Mouse (Mus musculus) limb, embryonic 14.5 days (tissue): ENCODE measurements around the gene Hnrnpul1. TPM values are rescaled to one million over a fixed set of nuclear protein-coding genes. Genes with fewer than 3 reads are reported as not detected.

Source experiments
- ATAC-seq: fragments of 200-750 bp; cut with Nextera tagmentation; 2 replicates; pipeline ENCODE4 v1.8.0; 2017; ENCODE audit warnings: low read depth, moderate number of reproducible peaks, moderate TSS enrichment; ENCODE audit not compliant: low FRiP score
- DNase-seq: peaks from one replicate; pipeline ENCODE4 v3.0.0-alpha.2; 2015; ENCODE audit warnings: low spot score
- H3K27ac ChIP-seq: fragments of 300-500 bp; sonication (generic); replicated peaks from 2 replicates; pipeline ENCODE4 v1.5.1; 2014; ENCODE audit warnings: low read depth, mild to moderate bottlenecking, low read length, moderate library complexity, mixed read lengths
- H3K27me3 ChIP-seq: fragments of 300-500 bp; sonication (generic); 2 replicates; pipeline ENCODE4 v1.6.1; 2014; ENCODE audit warnings: low read length, mixed read lengths; ENCODE audit not compliant: control insufficient read depth, insufficient read depth
- H3K36me3 ChIP-seq: fragments of 300-500 bp; sonication (generic); 2 replicates; pipeline ENCODE4 v1.6.1; 2014; ENCODE audit warnings: mild to moderate bottlenecking, low read length, moderate library complexity, mixed read lengths; ENCODE audit not compliant: control insufficient read depth, insufficient read depth
- H3K4me1 ChIP-seq: fragments of 300-500 bp; sonication (generic); 2 replicates; pipeline ENCODE4 v1.6.1; 2014; ENCODE audit warnings: antibody characterized with exemption, low read length, mixed read lengths; ENCODE audit not compliant: control insufficient read depth, insufficient read depth
- H3K4me2 ChIP-seq: fragments of 300-500 bp; sonication (generic); replicated peaks from 2 replicates; pipeline ENCODE4 v1.6.1; 2014; ENCODE audit warnings: low read depth, mild to moderate bottlenecking, low read length, moderate library complexity; ENCODE audit not compliant: severe bottlenecking
- H3K4me3 ChIP-seq: fragments of 300-500 bp; sonication (generic); replicated peaks from 2 replicates; pipeline ENCODE4 v1.5.1; 2014; ENCODE audit warnings: low read length
- H3K9ac ChIP-seq: fragments of 300-500 bp; sonication (generic); 2 replicates; pipeline ENCODE4 v1.6.1; 2014; ENCODE audit warnings: mild to moderate bottlenecking, low read depth, low read length, moderate library complexity; ENCODE audit not compliant: severe bottlenecking
- H3K9me3 ChIP-seq: fragments of 300-500 bp; sonication (generic); 2 replicates; pipeline ENCODE4 v1.6.1; 2016; ENCODE audit warnings: low read length; ENCODE audit not compliant: control insufficient read depth
- POLR2A ChIP-seq: fragments of 200-500 bp; IDR thresholded peaks from 2 replicates; pipeline ENCODE4 v1.8.0; 2012; ENCODE audit warnings: inconsistent platforms, mild to moderate bottlenecking, moderate library complexity, borderline replicate concordance; ENCODE audit not compliant: insufficient read depth, insufficient read length; ENCODE audit errors: extremely low read depth
- WGBS: fragments of 180-500 bp; shearing (Covaris S2); extraction: QIAGEN DNeasy Blood & Tissue Kit; methylation state at CpG from one replicate; pipeline ENCODE4 v1.1.7; 2014; 5-methylcytosine and 5-hydroxymethylcytosine counted together
- polyA plus RNA-seq, 2 experiments: library from polyadenylated mRNA; depleted of rRNA in 1 of 2; stranded (reverse) in 1 of 2; unstranded in 1 of 2; fragments of >200 nt; fragmentation: Nextera tagmentation in 1 of 2; extraction: Ambion mirVana in 1 of 2; gene quantifications; 2 replicates each; pipeline versions ENCODE4 v1.2.1 to v1.2.3; 2012 to 2014

The Hnrnpul1 gene
- polyA plus RNA-seq, 2 experiments = 66.8 to 80.7 TPM

- peak within 1 kb of the TSS; percentile 64 for H3K4me2 ChIP-seq
- 0 out of 2 replicates have a peak, but pooled peaks cover 9% of the 10 kb centered on the region for H3K4me1 ChIP-seq
- H3K9me3 ChIP-seq = no peaks in the 10 kb centered on the region
- H3K27me3 ChIP-seq = peaks cover 2% of the 10 kb centered on the region; the same call in 1 of the 2 replicates
- peak; percentile 96 for DNase-seq
- H3K27ac ChIP-seq = peak within 1 kb of the TSS; percentile 88
- H3K36me3 ChIP-seq = no peaks in the 10 kb centered on the region
- H3K4me3 ChIP-seq = peak within 1 kb of the TSS; percentile 66
- peak within 1 kb of the TSS; percentile 70 for H3K9ac ChIP-seq
- peak; percentile 47; the same call in 1 of the 2 replicates for TF ChIP-seq POLR2A
- ATAC-seq = peak; percentile 97
- WGBS = 0% methylated on average over 46 of the region's 46 CpGs
Observed at GRCm38 (mm10) chr7:25680514-25681258, 73.9 kb downstream of the Hnrnpul1 start, which contains the start of gene B9d2. Gene B9d2 (plus strand): TSS chr7:25680780.

DNA sequence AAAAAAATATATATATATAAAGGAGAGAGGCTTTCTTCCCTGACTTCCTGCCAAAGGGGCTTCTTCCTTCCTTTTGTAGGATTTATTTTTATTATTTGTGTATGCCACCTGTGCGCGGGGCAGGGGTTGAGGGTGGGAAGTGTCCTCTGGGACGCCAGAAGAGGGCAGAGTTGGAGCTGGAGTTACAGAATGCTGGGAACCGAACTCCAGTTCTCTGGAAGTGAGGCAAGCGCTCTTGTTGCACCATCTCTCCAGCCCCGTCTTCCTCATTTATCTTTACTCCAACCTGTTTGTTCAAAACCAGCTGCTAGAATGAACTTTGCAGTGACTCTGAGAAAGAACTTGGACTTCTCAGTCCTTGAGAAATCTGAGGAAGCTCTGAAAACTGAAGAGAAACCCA, 74.6 kb downstream of the Hnrnpul1 start:
- Histone ChIP-seq H3K27me3 (peaks cover 8% of the 10 kb centered on the region), H3K36me3 (no peaks in the 10 kb centered on the region), H3K27ac (no peak overlapping the region), H3K4me1 (peaks cover 10% of the 10 kb centered on the region; the same call in 1 of the 2 replicates), H3K4me3 (peak overlapping the region; percentile 66), H3K4me2 (peak overlapping the region; percentile 64), H3K9me3 (no peaks in the 10 kb centered on the region), H3K9ac (0 out of 2 replicates have a peak overlapping the region, but pooled peaks have one; percentile 70)
- DNase-seq (no peak), ATAC-seq (no peak)
- 11% methylated on average over 6 of the region's 6 CpGs for WGBS
- TF ChIP-seq POLR2A = no peak

DNA sequence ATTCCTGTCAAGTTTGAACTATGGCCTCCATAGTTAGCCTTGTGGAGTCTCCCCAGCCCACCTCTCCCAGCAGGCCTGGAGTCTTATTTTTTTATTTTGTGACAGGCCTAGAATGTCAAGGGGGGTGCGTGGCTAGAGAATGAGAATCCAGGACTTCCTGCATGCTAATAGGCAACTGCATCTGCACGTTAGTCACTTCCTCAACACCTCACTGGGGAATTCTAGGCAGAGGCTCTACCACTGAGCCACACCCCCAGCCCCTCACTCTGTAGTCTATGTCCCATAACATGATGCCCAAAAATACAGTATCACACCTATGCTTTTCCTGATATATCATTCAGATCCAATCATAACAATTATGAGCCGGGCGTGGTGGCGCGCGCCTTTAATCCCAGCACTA, 77.5 kb downstream of the Hnrnpul1 start:
- Histone ChIP-seq H3K9ac (no peak overlapping the region), H3K9me3 (no peaks in the 10 kb centered on the region), H3K27me3 (peaks cover 25% of the 10 kb centered on the region), H3K4me1 (peaks cover 12% of the 10 kb centered on the region; the same call in 1 of the 2 replicates), H3K36me3 (no peaks in the 10 kb centered on the region), H3K27ac (no peak overlapping the region), H3K4me3 (no peak overlapping the region), H3K4me2 (no peak overlapping the region)
- no peak for ATAC-seq
- 88% methylated on average over 7 of the region's 7 CpGs for WGBS
- DNase-seq = no peak
- TF ChIP-seq POLR2A = no peak

GRCm38 (mm10) chr7:25676085-25676781, 78.3 kb downstream of the Hnrnpul1 start:
- peak; percentile 38 for DNase-seq
- H3K36me3 ChIP-seq = no peaks in the 10 kb centered on the region
- no peak for ATAC-seq
- H3K4me3 ChIP-seq = no peak overlapping the region
- TF ChIP-seq POLR2A = no peak
- no peak overlapping the region for H3K4me2 ChIP-seq
- H3K4me1 ChIP-seq = peaks cover 11% of the 10 kb centered on the region; the same call in 1 of the 2 replicates
- peaks cover 25% of the 10 kb centered on the region for H3K27me3 ChIP-seq
- no peak overlapping the region for H3K9ac ChIP-seq
- H3K9me3 ChIP-seq = no peaks in the 10 kb centered on the region
- no peak overlapping the region for H3K27ac ChIP-seq
- WGBS = 54% methylated on average over 15 of the region's 15 CpGs

- 47% methylated on average over 6 of the region's 6 CpGs for WGBS
- Histone ChIP-seq H3K27ac (no peak overlapping the region), H3K4me1 (peaks cover 8% of the 10 kb centered on the region; the same call in 1 of the 2 replicates), H3K4me2 (peak overlapping the region; percentile 58; the same call in 1 of the 2 replicates), H3K4me3 (no peak overlapping the region), H3K36me3 (no peaks in the 10 kb centered on the region), H3K9ac (no peak overlapping the region), H3K9me3 (no peaks in the 10 kb centered on the region), H3K27me3 (peaks cover 25% of the 10 kb centered on the region)
- no peak for TF ChIP-seq POLR2A
- no peak for ATAC-seq
- no peak for DNase-seq
Observed at GRCm38 (mm10) chr7:25675405-25675804, 79.2 kb downstream of the Hnrnpul1 start.
